Mouse (Mus musculus) inflammation-experienced regulatory T-cells, adult 16 weeks (primary cell): ENCODE measurements around the gene Gmip. TPM values are rescaled to one million over a fixed set of nuclear protein-coding genes. Genes with fewer than 3 reads are reported as not detected.

Source experiments
- polyA plus RNA-seq: library from polyadenylated mRNA; unstranded; fragments of 100-300 nt; shearing (Covaris generic); gene quantifications from one replicate; pipeline ENCODE4 v1.2.1, GENCODE M21; 2017

Gene Gmip
- polyA plus RNA-seq: 178 TPM

DNA sequence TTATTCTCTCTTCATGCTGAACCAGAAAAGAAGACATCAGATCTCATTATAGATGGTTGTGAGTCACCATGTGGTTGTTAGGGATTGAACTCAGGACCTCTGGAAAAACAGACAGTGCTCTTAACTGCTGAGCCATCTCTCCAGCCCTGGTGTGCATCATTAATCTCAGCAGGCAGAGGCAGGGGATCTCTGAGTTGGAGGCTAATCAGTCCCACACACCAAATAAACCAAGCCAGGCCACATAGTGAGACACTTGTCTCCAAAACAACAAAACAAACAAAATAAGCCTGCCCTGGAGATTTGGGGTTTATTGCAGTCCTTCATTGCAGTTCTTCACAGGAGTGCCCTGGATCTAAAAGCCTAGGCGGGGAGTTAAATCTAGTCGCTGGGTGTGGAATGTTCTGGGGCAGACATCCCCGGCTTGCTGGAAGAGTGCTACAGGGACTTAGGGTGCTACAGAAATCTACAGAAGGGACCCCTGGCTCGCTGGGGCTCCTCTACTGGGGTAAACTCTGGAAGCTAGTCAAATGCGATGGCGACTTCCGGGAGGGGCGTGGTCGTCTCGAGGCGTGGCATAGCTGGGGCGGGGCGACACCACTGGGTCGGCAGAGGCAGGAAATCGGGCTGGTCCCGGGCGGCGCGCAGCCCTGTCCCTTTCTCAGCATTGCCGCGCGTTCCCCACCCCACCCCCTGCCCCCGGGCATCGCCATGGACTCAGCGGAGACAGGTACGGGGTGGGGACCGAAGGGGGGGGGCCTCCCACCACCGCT lies at the start of gene Gmip:
TSS of gene Gmip (plus strand) at position 586 of the 770 bp plus-strand sequence.

DNA sequence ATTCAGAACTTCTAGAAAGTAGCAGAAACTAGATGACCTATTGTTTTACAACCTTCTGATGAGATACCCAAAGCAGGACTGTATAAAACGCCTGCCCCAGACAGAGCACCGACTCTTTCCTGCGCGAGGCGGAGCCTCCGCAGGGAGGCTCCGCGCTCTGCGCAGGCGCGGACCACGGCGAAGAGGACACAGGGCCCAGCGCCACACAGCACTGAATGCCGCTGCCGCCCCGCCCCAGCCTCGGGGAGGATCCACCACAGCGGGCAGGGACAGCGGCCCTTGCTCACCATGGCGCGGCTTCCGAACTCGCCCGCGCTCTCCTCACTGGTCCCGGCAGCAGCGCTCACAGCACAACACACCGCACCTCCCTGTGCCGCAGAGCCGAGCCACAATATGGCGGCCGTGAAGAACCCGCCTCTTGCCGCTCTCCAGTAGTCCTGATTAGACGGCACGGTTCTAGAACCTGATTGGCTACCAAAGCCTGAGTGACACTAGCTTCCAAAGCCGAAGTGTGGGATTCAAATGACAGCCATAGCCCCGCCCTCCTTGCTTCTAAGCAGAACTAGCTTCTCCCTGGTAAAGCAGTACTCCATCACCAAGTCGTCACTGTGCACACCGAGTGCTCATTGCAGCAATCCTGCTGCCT lies 33.9 kb upstream of the Gmip start, which contains the start of gene Gm20422:
TSS of gene Gm20422 (minus strand) at position 384 of the 646 bp plus-strand sequence.

DNA sequence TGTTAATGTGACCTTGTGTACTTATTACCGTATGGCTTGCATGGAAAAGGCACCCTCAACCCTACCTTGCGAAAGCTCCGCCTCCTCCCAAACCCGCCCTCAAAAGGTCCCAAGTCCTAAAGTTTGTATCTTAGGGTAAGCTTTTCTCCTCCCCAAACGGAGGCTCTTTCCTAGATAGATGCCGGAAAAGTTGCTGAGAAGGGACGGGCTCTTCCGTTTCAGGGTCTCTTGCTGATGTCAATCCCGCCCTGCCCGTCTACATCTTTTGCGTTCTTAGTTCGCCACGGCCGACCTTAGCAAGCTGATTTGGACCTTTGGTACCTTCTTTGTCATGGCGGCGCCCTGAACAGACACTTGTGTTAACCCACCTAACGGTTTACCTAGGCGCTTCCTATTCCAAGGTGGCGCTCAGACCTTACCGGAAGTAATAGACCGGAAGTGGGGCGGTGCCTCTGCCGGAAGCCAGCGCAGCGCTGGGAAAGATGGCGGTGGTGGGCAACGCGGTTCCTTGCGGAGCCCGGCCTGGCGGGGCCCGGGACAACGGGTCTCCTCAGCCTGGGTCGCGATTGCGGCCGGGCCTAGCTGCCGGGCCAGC lies 17.6 kb upstream of the Gmip start, which contains the start of the genes Atp13a1 and Zfp866:
TSS of gene Atp13a1 (plus strand) at position 391 of the 595 bp plus-strand sequence.
TSS of gene Zfp866 (minus strand) at position 406 of the 595 bp plus-strand sequence.

DNA sequence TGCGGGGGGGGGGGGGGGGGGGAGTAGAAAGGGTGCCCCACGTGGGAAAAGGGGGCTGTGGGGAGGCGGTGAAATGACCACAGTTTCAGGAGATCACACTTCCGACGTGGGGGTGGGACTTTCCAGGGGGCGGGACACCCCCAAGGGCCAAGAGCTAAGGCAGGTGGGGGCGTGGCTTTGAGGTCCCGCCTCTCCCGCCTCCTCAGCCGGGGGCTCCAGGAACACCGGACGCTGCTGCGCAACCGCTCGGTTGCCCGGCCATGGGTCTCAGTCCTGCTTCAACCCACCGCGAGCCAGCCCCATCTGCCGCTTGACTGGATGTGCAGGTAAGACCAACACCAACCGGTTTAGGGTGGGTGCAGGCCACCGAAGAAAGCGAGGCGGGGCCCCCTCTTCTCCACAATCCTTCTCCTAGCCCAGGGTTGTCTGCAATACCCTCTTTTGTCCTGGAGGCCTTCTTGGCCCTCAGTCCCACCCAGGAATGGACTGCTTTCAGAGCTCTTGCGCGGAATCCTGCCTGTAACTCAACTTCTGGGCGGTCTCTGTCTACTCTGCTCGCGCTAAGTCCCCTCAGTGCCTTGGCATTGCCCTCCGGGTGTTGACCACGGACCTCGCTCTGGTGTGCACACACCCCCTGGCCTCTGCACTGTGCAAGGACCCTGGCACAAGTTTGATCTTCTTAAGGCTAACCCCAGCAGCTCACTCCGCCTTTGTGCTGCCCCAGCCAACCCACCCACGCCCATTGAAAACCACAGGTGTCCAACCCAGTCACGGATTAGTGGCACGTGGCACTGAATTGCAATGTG lies 14.1 kb downstream of the Gmip start, which contains the start of gene Lpar2:
TSS of gene Lpar2 (plus strand) at position 44 of the 806 bp plus-strand sequence.

DNA sequence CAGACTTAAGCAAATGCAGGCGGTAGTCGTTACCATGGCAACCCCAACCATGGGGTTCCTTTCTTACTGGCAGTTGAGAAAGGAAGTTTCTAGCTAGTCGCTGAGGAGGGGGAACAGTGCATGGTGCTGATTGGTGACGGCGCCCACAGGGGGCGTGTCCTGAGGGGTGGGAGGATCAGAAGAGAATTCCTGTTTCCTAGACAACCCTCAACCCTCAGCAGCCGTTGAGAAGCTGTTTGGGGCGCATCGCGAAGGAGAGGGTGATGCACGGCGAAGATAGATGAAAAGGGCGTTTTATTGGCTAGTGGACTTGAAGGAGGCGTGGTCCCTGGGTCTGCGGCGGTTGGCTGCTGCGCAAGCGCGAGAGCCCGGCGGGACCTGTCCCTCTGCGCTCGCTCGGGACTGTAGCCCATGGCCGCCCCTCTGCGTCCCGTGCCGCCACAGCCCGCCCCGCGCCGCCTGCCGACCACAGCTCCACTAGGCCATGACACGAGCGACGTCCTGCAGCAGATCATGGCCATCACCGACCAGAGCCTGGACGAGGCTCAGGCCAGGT lies 23.9 kb downstream of the Gmip start, which contains the start of gene Pbx4:
TSS of gene Pbx4 (plus strand) at position 194 of the 556 bp plus-strand sequence.

Other genes starting within 250 kb of the Gmip start
- 35.4 TPM for gene Zfp868, start 183.1 kb upstream of the Gmip start, polyA plus RNA-seq
- 0.56 TPM for gene Zfp964, start 154.2 kb upstream of the Gmip start, polyA plus RNA-seq
- 82.2 TPM for gene Zfp869, start 98.0 kb upstream of the Gmip start, polyA plus RNA-seq
- gene Zfp963, start 58.7 kb upstream of the Gmip start, polyA plus RNA-seq: 11.2 TPM
- not detected for gene Gm20422, start 33.8 kb upstream of the Gmip start, polyA plus RNA-seq
- 26.2 TPM for gene Atp13a1, start 17.5 kb upstream of the Gmip start, polyA plus RNA-seq
- 36.6 TPM for gene Zfp866, start 17.5 kb upstream of the Gmip start, polyA plus RNA-seq
- gene Lpar2, start 13.8 kb downstream of the Gmip start, polyA plus RNA-seq: 0.61 TPM
- gene Pbx4, start 23.8 kb downstream of the Gmip start, polyA plus RNA-seq: 24.6 TPM
- gene Cilp2, start 79.0 kb downstream of the Gmip start, polyA plus RNA-seq: not detected
- 3.4 TPM for gene Tssk6, start 93.5 kb downstream of the Gmip start, polyA plus RNA-seq
- 190 TPM for gene Ndufa13, start 93.9 kb downstream of the Gmip start, polyA plus RNA-seq
- not detected for gene Yjefn3, start 94.0 kb downstream of the Gmip start, polyA plus RNA-seq
- gene Gatad2a, start 187.7 kb downstream of the Gmip start, polyA plus RNA-seq: 29.4 TPM
- gene Mau2, start 234.1 kb downstream of the Gmip start, polyA plus RNA-seq: 50.6 TPM
- gene Sugp1, start 234.1 kb downstream of the Gmip start, polyA plus RNA-seq: 78.6 TPM